Mouse (Mus musculus): ENCODE data around the gene Rbm3. TPM values are rescaled to one million over a fixed set of nuclear protein-coding genes. Genes with fewer than 3 reads are reported as not detected.

Rbm3 gene
- 525 and 566 TPM in 2 replicates for polyA plus RNA-seq (2014; fragmentation: Nextera tagmentation; extraction: Ambion mirVana)

DNA sequence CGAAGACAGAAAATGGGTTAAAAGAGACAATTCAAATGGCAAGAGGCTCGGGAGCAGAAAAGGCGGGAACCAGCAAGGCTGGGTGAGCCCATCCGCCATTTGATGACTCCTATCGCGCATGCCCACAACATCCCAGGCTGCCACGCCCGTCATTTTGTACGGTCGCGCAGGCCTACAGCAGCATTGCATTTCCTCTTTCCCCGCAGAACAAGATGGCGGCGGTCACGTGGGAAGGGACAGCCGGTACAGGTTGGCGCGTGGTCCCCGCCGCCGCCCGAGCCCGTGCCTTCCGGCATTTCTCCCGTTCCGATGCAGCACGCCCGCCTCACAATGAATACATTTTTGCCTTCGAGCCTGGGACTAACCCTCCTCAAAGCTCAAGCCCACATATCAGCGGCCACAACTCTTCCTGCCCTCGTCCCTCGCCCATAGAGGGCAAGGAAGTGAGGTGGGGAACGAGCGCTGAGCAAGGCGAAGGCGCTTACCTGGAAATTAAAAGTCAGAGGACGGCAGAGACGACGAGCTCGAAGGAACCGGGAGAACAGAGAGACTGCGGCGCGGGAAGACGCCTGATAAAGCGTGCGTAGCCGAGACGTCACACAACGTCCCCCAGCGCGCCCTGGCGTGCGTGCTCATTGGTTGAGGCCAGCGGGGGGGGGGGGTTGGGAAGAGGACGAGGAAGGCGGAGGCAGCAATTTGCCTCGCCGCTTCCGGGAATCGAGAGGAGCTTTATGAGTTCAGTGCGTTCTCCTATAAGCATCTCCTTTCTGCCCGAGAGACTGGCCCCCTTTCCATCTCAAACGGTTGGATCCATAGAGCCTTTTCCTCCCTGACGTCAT, at the start of gene Rbm3:
Gene Rbm3 (minus strand): TSS at position 728 of the 839 bp plus-strand sequence.
- ATAC-seq (replicated peaks; ENCODE audit: insufficient number of reproducible peaks, low FRiP score, low TSS enrichment, low read depth) (peak; percentile 91), DNase-seq (ENCODE audit: low spot score) (peak; percentile 86)
- H3K36me3 ChIP-seq (replicated peaks; ENCODE audit: control insufficient read depth, insufficient read depth, low read depth, low read length) = peaks cover 3% of the 10 kb centered on the region; the same call in 1 of the 2 replicates
- H3K4me2 ChIP-seq (ENCODE audit: low read depth, low read length) = peak within 1 kb of the TSS; percentile 76
- H3K9me3 ChIP-seq (replicated peaks; ENCODE audit: control insufficient read depth, low read length) = no peaks in the 10 kb centered on the region
- peak within 1 kb of the TSS; percentile 55 for H3K4me3 ChIP-seq (ENCODE audit: low read depth, low read length)
- H3K27ac ChIP-seq (replicated peaks; ENCODE audit: low read depth, low read length) = peak within 1 kb of the TSS; percentile 95
- no peaks in the 10 kb centered on the region for H3K4me1 ChIP-seq (ENCODE audit: control insufficient read depth, insufficient read depth, low read length)
- 26% methylated on average over 59 of the region's 65 CpGs for WGBS
- peak within 1 kb of the TSS; percentile 85 for H3K9ac ChIP-seq (replicated peaks; ENCODE audit: low read length)
- H3K27me3 ChIP-seq (ENCODE audit: control insufficient read depth, insufficient read depth, low read length) = no peaks in the 10 kb centered on the region

DNA sequence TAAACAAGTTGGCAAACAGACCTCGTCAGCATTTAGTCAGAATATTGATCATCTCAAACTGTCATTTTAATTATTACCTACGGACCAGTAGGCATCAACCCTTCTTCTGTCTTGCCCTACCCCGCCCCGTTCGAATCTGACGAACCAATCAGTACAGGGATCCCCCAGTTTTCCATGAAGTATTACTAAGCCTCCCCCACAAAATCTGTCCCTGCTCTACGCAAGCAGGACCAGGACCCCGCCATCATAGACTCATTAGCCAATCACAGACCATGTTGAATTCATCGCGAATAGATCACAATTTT, 47.7 kb upstream of the Rbm3 start, which contains the start of gene Ebp:
Gene Ebp (minus strand): TSS at position 94 of the 305 bp plus-strand sequence.
- ATAC-seq (replicated peaks; ENCODE audit: insufficient number of reproducible peaks, low FRiP score, low TSS enrichment, low read depth) (no peak), DNase-seq (ENCODE audit: low spot score) (no peak)
- Histone ChIP-seq H3K4me2 (ENCODE audit: low read depth, low read length) (peak within 1 kb of the TSS; percentile 52), H3K4me1 (ENCODE audit: control insufficient read depth, insufficient read depth, low read length) (no peaks in the 10 kb centered on the region), H3K27me3 (ENCODE audit: control insufficient read depth, insufficient read depth, low read length) (no peaks in the 10 kb centered on the region), H3K9ac (replicated peaks; ENCODE audit: low read length) (peak within 1 kb of the TSS; percentile 62), H3K27ac (replicated peaks; ENCODE audit: low read depth, low read length) (peak within 1 kb of the TSS; percentile 28; the same call in 1 of the 2 replicates), H3K36me3 (replicated peaks; ENCODE audit: control insufficient read depth, insufficient read depth, low read depth, low read length) (no peaks in the 10 kb centered on the region), H3K4me3 (ENCODE audit: low read depth, low read length) (peak within 1 kb of the TSS; percentile 46), H3K9me3 (replicated peaks; ENCODE audit: control insufficient read depth, low read length) (no peaks in the 10 kb centered on the region)
- 25% methylated on average over 10 of the region's 10 CpGs for WGBS

DNA sequence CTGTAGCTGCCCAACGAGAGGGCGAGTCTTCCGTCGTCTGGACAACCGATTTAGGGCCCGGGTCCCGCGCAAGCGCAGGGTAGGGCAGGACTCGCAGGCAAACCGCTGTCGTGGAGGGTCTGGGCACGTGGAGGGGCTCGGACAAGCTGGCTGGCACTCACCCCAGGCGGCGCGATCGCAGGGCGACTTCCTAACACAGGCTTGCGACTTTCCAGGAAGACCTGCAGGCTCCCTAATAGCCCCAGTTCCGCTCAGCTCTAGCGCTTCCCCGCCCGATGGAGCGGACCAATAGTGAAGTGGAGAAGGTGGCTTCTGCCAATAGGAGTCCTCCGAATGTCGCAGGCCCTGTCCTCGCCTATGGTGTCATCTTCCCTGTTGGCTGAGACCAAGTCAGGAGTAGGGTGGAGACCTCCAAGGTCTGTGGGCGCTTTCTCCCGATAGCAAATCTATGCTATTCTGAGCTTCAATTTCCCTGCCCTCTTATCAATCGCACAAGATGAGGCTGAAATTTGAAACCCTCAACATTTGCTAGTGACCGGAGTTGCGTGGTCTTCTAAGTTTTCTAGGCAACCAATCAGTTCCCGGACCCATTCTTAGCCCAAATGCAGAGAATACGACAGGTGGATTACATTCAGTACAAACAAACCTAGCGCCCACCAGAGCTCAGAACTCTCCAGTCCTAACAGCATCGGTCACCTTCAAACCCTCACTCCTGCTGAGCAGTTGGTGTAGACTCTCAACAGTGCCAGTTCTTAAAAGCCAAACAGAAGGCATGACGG, 47.1 kb upstream of the Rbm3 start:
- Histone ChIP-seq H3K4me1 (ENCODE audit: control insufficient read depth, insufficient read depth, low read length) (no peaks in the 10 kb centered on the region), H3K4me2 (ENCODE audit: low read depth, low read length) (peak overlapping the region; percentile 52), H3K27ac (replicated peaks; ENCODE audit: low read depth, low read length) (peak overlapping the region; percentile 28; the same call in 1 of the 2 replicates), H3K4me3 (ENCODE audit: low read depth, low read length) (peak overlapping the region; percentile 46), H3K36me3 (replicated peaks; ENCODE audit: control insufficient read depth, insufficient read depth, low read depth, low read length) (no peaks in the 10 kb centered on the region), H3K9ac (replicated peaks; ENCODE audit: low read length) (peak overlapping the region; percentile 62), H3K9me3 (replicated peaks; ENCODE audit: control insufficient read depth, low read length) (no peaks in the 10 kb centered on the region), H3K27me3 (ENCODE audit: control insufficient read depth, insufficient read depth, low read length) (no peaks in the 10 kb centered on the region)
- peak; percentile 97 for ATAC-seq (replicated peaks; ENCODE audit: insufficient number of reproducible peaks, low FRiP score, low TSS enrichment, low read depth)
- WGBS = 17% methylated on average over 38 of the region's 38 CpGs
- peak; percentile 80 for DNase-seq (ENCODE audit: low spot score)

DNA sequence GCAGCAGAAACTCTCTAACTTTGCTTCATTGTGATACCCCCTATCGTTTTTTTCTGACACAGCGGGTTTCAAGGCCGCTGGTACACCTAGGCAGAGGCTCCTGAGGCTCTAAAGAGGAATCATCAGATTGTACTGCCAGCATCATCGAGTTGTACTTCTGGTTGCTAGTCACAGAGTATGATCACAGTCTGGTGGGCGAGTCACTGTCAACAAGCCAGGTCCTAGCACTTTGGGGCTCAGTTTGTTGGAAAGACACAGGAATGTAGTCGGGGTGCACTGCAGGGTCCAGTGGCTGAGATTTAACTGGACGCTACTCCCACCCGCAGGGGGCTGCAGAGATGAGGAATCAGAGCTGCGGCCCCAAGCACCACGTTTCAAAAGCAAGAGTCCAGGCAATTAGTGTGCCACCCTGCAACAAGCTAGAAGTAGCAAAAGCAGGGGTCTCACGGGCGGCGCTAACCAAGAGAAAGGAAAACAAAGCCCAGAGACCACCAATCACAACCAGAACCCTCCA, 46.5 kb upstream of the Rbm3 start:
- H3K36me3 ChIP-seq (replicated peaks; ENCODE audit: control insufficient read depth, insufficient read depth, low read depth, low read length) = no peaks in the 10 kb centered on the region
- no peaks in the 10 kb centered on the region for H3K27me3 ChIP-seq (ENCODE audit: control insufficient read depth, insufficient read depth, low read length)
- peak overlapping the region; percentile 52 for H3K4me2 ChIP-seq (ENCODE audit: low read depth, low read length)
- peak overlapping the region; percentile 28; the same call in 1 of the 2 replicates for H3K27ac ChIP-seq (replicated peaks; ENCODE audit: low read depth, low read length)
- no peaks in the 10 kb centered on the region for H3K9me3 ChIP-seq (replicated peaks; ENCODE audit: control insufficient read depth, low read length)
- peak overlapping the region; percentile 46 for H3K4me3 ChIP-seq (ENCODE audit: low read depth, low read length)
- 13% methylated on average over 13 of the region's 13 CpGs for WGBS
- peak overlapping the region; percentile 62 for H3K9ac ChIP-seq (replicated peaks; ENCODE audit: low read length)
- ATAC-seq (replicated peaks; ENCODE audit: insufficient number of reproducible peaks, low FRiP score, low TSS enrichment, low read depth) (peak; percentile 56; the same call in 1 of the 2 replicates), DNase-seq (ENCODE audit: low spot score) (peak; percentile 1)
- H3K4me1 ChIP-seq (ENCODE audit: control insufficient read depth, insufficient read depth, low read length) = no peaks in the 10 kb centered on the region

DNA sequence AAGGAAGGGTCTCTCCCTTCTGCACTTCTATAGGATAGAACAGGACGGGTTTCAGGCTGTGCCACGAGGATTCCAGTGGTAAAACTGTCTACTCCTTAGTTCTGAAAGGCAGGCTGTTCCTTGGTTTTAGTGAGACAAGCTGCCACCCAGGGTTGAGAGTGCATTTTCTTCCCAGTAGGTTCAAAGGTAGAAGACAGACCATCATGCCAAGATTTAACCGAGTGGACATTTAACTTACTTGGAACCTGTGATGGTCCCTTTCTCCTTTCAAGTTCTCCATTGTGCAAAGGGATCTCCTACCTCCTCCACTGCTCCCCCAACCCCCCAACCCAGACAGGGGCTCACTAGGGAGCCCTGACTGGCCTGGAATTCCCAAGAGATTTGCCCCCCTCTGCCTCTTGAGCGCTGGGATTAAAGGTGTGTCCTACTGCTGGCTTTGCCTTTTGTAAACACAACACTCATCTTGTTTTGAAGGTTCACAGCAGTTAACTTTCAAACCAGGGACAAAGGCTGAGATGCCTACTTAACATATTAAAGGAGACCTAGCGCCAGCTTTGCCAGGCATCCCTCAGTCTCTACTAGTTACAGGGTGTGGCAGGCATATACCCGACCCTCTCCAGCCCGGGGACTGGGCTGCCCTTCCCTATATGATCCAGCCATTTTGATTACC, 37.3 kb upstream of the Rbm3 start:
- DNase-seq (ENCODE audit: low spot score) (no peak), ATAC-seq (replicated peaks; ENCODE audit: insufficient number of reproducible peaks, low FRiP score, low TSS enrichment, low read depth) (no peak)
- no peak overlapping the region for H3K4me2 ChIP-seq (ENCODE audit: low read depth, low read length)
- H3K4me3 ChIP-seq (ENCODE audit: low read depth, low read length) = no peak overlapping the region
- 12% methylated on average over 7 of the region's 7 CpGs for WGBS
- no peak overlapping the region for H3K27ac ChIP-seq (replicated peaks; ENCODE audit: low read depth, low read length)
- no peak overlapping the region for H3K9ac ChIP-seq (replicated peaks; ENCODE audit: low read length)
- no peaks in the 10 kb centered on the region for H3K9me3 ChIP-seq (replicated peaks; ENCODE audit: control insufficient read depth, low read length)
- no peaks in the 10 kb centered on the region for H3K27me3 ChIP-seq (ENCODE audit: control insufficient read depth, insufficient read depth, low read length)
- no peaks in the 10 kb centered on the region for H3K36me3 ChIP-seq (replicated peaks; ENCODE audit: control insufficient read depth, insufficient read depth, low read depth, low read length)
- no peaks in the 10 kb centered on the region for H3K4me1 ChIP-seq (ENCODE audit: control insufficient read depth, insufficient read depth, low read length)

DNA sequence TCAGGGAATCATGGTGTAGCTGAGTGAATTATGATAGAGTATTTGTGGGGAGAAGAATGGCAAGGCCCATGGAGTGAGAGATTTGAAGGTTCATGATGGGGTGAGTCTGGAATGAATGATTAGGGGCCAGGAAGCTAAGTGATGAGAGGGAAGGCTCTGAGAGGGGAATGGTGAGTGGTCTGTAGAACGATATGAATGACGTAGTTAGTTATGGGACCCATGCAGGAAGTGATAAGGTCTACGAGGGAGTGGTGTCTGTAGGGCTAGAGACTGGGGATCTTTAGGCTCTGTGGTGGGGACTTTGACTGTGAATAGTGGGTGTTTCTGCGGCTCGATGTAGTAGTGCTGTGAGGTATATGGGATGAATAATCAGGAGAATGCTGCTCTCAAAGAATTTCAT, 34.0 kb upstream of the Rbm3 start:
- H3K27ac ChIP-seq (replicated peaks; ENCODE audit: low read depth, low read length) = no peak overlapping the region
- no peaks in the 10 kb centered on the region for H3K36me3 ChIP-seq (replicated peaks; ENCODE audit: control insufficient read depth, insufficient read depth, low read depth, low read length)
- WGBS = 89% methylated on average over 5 of the region's 5 CpGs
- no peaks in the 10 kb centered on the region for H3K27me3 ChIP-seq (ENCODE audit: control insufficient read depth, insufficient read depth, low read length)
- no peaks in the 10 kb centered on the region for H3K4me1 ChIP-seq (ENCODE audit: control insufficient read depth, insufficient read depth, low read length)
- H3K9me3 ChIP-seq (replicated peaks; ENCODE audit: control insufficient read depth, low read length) = no peaks in the 10 kb centered on the region
- no peak overlapping the region for H3K4me2 ChIP-seq (ENCODE audit: low read depth, low read length)
- DNase-seq (ENCODE audit: low spot score) (no peak), ATAC-seq (replicated peaks; ENCODE audit: insufficient number of reproducible peaks, low FRiP score, low TSS enrichment, low read depth) (no peak)
- no peak overlapping the region for H3K4me3 ChIP-seq (ENCODE audit: low read depth, low read length)
- no peak overlapping the region for H3K9ac ChIP-seq (replicated peaks; ENCODE audit: low read length)

DNA sequence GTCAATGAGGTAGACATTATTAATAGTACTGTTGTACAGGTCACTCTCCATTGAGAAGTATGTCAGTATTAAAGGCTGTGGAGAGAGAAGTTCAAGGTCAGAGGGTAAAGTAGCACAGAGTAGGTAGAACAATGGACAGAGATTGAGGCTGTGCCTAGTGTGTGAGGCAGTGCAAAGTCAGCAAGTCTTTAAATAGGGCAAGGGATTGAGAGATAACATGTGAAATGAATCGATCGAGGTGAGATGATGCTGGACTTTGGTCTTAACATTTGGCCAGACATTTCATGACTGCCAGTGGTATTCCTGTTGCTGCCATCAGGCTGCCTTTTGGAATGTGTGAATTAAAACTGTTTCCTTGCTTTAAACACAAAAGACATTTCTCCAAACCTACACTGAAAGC, 33.2 kb upstream of the Rbm3 start:
- H3K9me3 ChIP-seq (replicated peaks; ENCODE audit: control insufficient read depth, low read length) = no peaks in the 10 kb centered on the region
- DNase-seq (ENCODE audit: low spot score) (no peak), ATAC-seq (replicated peaks; ENCODE audit: insufficient number of reproducible peaks, low FRiP score, low TSS enrichment, low read depth) (no peak)
- H3K27me3 ChIP-seq (ENCODE audit: control insufficient read depth, insufficient read depth, low read length) = no peaks in the 10 kb centered on the region
- no peaks in the 10 kb centered on the region for H3K4me1 ChIP-seq (ENCODE audit: control insufficient read depth, insufficient read depth, low read length)
- no peak overlapping the region for H3K4me2 ChIP-seq (ENCODE audit: low read depth, low read length)
- no peaks in the 10 kb centered on the region for H3K36me3 ChIP-seq (replicated peaks; ENCODE audit: control insufficient read depth, insufficient read depth, low read depth, low read length)
- H3K4me3 ChIP-seq (ENCODE audit: low read depth, low read length) = no peak overlapping the region
- H3K27ac ChIP-seq (replicated peaks; ENCODE audit: low read depth, low read length) = no peak overlapping the region
- no peak overlapping the region for H3K9ac ChIP-seq (replicated peaks; ENCODE audit: low read length)
- WGBS = 98% methylated on average over 2 of the region's 2 CpGs
